Mouse (Mus musculus): ENCODE measurements around the gene Lhfp.

The Lhfp gene

DNA sequence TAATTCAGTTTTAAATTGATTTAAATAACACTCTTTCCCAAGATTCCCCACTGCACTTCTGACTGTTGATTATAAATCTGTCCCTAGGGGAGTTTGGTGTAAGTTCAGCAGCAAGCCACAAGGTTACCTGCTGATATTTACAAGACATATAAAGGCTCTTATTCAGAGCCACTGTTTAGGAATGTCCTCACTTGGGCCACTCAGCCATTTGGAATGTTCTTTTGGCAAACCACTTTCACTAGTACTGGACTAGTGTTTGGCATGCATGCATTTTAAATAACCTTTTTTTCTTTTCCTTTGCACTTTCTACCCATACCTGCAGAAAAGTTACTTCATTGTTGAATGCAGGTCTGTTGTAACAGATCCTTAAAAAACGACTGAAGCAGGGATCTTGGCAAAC, 109.8 kb downstream of the Lhfp start:
- in situ Hi-C loops (cut with MboI, MseI), result loop anchor here (5.0 kb wide), 1 partner anchor 39 kb away; no protein-coding TSS in a partner anchor

DNA sequence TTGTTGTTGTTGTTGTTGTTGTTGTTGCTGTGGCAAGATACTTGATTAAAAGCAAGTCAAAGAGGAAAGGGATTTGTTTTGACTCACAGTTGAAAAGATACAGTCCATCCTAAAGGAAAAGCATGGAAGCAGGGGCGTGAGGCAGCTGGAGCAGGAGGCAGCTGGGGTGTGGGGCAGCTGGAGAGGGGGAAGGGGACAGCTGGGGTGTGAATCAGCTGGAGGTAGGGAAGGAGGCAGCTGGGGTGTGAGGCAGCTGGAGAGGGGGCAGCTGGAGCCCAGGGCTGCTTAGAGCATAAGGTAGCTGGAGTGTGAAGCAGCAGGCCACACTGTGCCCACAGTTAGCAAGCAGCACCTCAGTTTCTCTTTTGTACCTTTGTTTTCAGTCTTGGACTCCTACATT, 110.3 kb downstream of the Lhfp start:
- in situ Hi-C loops (cut with MboI, MseI), result loop anchor here (5.0 kb wide), 1 partner anchor 39 kb away; no protein-coding TSS in a partner anchor

DNA sequence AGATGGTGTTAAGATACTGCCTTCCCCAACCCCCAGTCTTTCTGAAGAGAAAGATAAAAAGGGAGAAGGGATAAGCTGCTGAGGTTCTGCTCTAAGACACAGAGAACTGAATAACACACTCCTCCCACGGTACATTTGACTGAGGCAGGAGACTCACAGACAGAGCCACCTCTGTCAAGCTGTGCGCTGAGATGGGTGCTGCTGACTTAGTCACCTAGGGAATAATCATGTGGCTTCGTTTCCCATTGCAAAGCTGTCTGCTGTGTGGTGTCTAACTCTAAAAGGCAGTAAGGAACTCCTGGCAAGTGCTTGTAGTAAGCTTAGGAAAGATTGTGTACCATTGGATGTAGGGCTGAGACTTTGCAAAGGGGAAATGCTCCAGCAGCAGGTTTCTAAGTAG, 120.6 kb downstream of the Lhfp start:
- in situ Hi-C loops (cut with MboI, MseI), result loop anchor here (10.0 kb wide), 1 partner anchor 97 kb away; no protein-coding TSS in a partner anchor

DNA sequence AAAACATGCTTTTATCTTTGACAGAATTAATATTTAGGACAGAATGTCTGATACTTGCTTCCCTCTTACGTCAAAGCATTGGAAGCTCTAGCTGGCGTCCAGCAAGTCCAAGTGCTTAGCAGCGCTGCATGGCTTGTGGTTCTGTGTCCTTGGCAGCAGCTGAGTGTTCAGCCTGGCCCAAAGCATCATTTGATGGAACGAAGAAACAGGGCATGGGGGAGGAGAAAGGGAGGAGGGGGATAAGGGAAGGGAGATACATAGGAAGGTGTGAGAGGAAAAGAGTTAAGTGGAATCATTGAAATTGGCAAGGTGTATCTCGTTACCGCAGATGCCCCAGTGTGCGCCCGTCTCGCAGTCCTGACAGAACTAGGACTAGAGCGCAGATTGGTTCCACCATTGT, 124.0 kb downstream of the Lhfp start:
- in situ Hi-C loops (cut with MboI, MseI), result loop anchor here (10.0 kb wide), 1 partner anchor 100 kb away; no protein-coding TSS in a partner anchor

DNA sequence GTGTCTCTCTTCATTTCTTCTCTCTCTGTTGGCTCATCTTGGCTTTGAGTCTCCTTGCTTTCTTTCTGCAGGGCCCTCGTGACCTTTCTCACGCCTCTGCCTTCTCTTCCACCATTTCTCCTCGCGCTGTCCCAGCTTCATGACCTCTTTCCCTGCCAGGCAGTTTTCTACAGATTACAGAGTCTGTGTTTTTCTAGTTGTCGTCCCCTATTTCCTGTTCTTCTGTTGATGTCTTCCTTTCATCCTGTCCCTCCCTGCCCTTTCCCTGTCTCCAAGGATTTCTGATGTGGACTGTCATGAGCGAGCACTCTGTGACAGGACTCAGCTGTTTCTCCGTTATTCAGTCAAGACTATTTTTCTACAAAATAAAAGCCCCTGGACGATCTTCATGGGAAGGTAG, 124.7 kb downstream of the Lhfp start:
- in situ Hi-C loops (cut with MboI, MseI), result loop anchor here (10.0 kb wide), 1 partner anchor 101 kb away; no protein-coding TSS in a partner anchor

DNA sequence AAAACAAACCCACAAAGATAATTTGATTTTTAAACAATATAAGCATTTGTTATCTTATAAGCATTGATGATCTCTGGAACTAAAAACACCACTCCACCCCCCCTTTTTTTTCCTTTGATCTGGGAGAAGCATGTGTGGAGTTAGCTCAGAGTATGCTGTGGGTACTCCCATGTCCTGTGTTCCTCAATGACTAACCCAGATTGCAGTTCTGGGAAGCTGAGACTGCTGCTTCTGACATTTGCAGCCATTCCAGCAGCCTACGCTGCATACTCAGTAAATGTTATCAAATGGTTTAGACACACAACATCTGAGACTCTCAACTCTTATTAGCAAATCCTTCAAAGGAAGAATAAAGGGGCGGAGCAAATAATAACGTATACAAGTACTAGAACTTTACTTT, 128.2 kb downstream of the Lhfp start:
- in situ Hi-C loops (cut with MboI, MseI), result loop anchor here (10.0 kb wide), 1 partner anchor 105 kb away; no protein-coding TSS in a partner anchor

DNA sequence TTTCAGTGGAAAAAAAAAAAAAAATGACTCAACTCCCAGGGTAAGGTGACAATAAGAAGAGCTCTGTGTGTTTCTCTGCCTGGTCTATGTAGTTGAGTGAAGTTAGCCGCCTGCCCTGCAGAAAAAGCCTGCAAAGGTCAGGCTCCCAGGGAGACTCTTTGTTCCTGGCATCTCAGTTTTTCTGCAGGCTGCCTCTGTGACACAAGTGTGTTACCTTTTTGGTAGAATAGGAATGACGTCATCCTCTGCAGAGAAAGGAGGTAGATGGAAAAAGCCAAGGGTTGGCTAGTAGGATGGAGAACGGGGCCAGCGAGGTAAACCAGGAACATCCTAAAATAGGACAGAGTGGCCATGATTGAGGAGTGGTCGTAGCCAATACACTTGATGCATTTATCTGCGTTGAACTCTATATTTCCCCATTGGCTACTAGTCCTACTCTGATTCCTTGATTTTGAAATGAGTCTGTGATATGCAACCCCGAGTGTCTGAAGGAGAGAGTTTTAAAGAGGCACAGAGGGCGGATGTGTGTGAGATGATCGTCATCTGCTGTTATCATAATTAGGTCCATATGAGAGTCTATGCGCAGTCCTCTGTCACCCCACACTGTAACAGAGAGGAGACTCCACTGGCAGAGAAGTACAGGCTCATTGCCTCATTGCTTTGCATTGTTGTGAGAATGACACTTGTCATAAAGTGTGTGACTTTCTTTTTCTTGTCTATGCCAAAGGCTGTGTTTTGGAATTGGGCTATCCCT, 132.2 kb downstream of the Lhfp start:
- in situ Hi-C loops (cut with MboI, MseI), result no loop called here

DNA sequence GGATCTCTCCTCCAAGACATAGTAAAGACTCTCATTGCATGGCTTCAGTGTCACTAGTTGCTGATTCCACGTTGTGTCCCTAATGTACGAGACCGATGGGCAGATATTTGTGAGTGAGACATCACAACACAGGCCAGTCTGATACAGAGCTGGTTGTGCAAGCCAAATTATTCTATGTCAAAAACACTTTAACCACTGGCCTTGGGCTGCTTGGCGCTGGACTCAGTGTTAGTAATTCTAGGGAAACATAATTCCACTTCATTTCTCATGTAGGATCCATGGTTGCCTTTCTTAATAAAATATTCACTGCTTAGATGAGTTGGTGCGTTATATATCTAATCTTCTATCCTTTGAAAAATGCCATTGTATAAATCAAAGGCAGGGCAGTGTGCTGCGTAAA, 138.6 kb downstream of the Lhfp start:
- in situ Hi-C loops (cut with MboI, MseI), result no loop called here

DNA sequence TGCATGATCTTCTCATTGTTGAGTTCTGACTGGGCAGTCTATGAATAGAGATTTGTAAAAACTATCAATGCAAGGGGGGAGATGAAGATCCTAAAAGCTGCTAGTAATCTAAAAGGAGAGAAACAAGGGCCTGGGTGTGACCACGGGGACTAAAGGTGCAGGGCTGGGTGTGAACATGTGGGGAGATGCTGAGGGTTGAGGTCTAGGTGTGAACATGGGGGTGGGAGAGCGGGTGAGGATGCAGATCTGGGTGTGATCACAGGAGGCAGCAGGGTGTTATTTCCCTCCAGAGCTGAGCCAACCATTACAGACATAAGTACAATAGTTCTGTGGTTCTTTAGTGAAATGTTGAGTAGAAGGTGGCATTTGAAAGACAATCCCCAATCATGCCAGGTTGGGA, 144.1 kb downstream of the Lhfp start:
- in situ Hi-C loops (cut with MboI, MseI), result no loop called here

DNA sequence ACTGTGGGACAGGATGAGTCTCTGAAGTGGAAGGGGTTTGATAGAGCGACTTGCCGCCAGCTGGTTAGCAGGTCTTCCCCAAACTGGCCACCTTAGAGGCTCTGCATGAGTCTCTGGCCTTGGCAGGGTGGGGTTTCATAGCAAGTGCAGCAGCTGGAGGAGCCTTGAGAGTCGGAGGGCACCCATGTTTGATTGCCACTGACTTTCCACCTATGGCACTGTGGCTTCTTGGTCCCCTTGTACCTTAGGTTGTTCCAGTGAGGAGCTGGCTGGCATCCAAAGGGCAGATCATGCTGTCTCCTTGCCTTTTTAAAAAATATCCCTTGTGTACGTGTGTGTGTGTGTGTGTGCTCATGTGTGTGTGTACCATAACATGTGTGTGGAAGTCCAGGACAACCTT, 152.1 kb downstream of the Lhfp start:
- in situ Hi-C loops (cut with MboI, MseI), result no loop called here

DNA sequence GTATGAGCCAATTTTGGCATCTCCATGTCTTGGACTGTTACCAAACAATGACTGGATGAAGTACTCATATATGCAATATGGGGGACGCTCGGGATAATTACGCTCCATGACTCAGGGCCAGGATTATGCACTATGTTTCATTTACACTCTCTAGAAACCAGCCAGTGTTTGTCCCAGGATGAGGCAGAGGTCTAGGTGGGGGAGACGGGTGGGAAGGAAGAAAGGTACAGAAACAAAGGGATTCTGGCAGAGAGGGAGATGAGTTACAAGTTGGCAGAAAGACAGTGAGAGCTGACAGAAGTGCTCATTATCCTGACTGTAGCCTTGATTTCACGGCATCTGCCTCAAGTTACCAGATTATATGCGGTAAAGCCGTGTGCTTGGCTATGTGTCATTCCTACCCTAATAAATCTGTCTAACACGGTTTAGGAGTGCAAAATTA, 154.4 kb downstream of the Lhfp start:
- in situ Hi-C loops (cut with MboI, MseI), result no loop called here

DNA sequence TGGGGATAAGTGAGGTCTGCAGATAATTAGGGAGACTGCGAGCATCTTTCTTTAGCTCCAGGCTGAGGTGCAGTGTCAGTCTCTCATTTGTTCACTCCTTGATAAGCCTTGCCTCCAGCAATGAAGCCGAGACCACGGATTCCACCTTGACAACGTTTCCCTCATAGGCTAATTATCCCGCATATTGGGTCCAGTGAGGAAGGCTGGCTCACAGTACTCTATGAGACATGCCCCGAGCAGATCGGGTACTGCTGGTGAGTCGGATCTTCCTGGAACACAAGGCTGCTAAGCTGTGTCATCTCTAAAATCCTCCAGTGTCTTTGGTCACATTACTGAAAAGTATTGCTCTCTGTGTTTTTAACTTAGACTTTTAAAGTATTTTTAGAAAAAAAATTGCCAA, 158.8 kb downstream of the Lhfp start:
- in situ Hi-C loops (cut with MboI, MseI), result no loop called here

DNA sequence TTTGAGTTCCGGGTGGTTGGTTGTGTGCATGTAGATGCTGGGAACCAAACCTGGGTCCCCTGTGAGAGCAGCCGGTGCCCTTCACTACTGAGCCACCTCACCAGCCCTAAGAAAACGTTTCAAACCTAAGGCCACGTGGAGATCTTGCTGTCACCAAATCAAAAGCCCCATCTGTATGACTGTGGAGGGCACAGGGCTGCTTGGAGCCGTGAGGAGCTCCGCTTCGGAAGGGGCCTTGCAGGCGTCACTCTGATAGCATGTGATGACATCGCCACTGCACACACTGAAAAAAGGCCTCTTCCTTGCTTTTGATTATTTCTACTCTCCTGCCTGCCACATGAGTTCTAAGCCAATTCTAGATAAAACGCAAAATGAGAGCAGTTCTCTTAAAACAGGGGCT, 159.5 kb downstream of the Lhfp start:
- in situ Hi-C loops (cut with MboI, MseI), result no loop called here

DNA sequence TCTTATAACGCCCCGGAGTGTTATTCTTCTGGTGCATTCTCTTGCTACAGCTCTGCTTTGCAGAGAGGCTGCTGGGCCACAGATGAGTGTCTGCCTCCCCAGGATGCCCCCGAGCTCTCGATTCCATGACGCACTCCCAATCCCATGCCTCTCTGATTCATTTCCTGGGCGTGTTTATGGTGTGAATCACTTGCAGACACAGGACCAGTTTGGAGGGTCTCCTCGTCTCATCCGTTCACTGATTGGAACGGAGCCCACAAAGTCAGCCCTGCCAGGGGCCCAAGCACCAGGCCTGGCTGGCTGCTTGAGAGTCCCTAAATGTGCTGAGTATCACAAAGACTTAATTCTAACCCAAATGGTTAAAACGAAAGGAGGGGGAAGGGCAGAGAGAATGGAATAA, 160.3 kb downstream of the Lhfp start:
- in situ Hi-C loops (cut with MboI, MseI), result no loop called here

DNA sequence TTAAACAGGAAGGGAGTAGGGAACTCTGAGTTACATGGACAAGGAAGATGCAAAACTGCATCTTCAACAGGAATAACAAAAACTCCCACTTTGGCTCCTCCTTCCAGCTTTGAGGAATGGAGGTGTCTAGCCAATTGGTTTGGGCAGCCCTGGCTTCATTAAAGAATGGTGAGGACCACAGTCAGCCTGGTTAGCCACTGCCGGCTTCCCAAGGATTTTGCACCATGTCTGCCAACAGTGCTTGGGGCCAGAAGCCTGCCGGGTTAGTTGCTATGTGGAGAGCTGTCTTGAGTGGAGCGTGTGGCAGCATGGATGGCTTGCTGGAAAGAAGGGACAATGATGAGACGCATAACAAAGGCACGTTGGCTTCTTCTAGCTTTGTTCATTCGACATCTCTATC, 160.9 kb downstream of the Lhfp start:
- in situ Hi-C loops (cut with MboI, MseI), result no loop called here

DNA sequence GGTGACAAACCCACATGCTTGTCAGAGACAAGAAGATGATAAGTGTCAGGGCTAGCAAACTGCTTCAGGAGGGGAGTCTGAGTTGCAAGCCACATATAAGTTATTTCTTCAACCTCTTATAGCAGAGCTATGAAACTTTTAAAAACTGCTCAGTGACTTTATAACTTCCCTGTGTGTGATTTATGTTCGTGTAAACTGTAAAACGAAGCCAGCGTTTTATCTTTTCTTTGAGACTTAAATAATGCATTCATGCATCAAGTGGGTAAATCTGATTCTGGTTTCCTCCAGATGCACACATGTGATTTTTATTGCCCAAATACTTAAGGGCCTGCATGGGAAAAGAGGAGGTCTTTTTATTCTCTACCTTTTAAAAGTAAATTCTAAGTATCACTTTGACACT, 161.4 kb downstream of the Lhfp start:
- in situ Hi-C loops (cut with MboI, MseI), result no loop called here

DNA sequence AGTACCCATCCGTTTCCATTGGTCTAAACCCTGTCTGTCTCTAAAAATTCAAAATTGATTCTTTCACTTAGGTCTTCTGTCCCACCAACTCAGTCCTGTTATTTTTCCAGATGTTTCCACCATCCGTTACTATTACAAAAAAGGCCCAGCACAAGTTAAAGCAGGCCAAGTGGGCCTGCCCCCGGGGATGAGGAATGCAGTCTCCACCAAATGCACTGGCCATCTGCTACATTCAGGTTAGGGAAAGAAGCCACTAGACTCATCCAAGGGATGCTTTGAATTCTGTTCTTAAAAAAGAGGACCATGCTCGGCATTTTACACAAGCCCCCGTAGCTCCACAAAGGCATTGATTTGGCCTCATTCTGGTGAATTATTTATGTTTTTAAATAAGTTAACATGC, 162.3 kb downstream of the Lhfp start:
- in situ Hi-C loops (cut with MboI, MseI), result no loop called here

DNA sequence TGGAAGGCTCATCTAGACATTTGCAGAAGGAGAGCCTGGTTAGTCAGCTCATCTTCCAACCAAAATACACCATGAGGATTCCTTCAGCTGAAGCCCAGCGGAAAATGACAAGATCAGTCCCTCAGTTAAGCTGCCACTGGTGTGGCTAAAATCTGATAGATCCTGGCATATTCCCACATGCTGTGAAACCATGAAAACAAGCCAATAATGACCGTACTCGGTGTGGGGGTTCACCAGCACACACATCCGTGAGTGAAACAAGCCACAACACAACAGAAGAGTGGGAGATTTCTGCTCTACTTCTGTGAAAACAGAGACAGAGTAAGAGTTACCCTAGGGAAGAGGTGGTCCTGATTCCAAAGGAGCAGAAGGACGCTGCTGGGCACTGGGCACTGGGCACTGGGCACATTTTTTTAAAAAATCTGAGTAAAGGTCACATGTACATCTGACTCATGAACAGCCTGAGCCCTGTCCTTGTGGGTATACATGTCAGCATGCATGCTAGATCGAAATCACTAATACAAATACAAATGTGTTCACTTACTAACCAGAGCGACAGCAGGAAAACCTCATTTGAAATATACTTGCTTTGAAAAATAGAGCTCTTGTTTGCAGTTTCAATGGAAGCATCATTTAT, 163.1 kb downstream of the Lhfp start:
- in situ Hi-C loops (cut with MboI, MseI), result no loop called here

DNA sequence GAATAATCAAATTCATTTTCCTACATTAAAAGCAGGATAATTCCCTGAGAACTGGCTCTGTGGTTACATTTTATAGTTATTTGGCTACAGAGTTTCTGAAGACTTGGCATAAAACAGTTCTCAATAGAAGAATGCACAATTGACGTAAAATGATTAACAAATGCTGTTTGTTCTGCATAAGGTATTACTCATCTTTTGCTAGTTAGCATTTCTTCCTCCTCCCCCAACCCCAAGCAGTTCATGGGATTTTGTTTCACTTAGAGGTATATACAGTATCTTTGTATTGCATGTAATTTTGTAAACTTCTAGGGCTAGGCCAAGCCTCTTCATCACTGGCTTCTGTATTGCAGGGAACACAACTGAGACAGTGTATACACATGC, 163.6 kb downstream of the Lhfp start:
- in situ Hi-C loops (cut with MboI, MseI), result no loop called here

DNA sequence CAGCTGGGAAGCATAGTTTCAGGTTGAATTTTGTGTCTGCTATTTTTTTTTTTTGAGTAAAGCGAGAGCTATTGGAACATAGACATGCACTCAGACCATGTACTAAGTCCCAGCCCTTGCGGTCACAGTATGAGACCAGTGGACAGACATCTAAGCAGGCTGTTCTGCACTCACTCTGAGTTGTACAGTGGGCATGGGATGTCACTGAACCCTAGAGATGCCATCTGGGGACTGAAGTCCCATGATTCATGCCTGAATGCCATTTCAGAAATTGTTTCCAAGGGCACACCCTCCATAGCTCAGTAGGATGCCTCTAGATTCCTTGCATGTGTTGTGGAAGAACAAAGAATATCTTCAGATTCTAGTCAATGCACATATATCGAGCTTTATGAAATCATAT, 164.4 kb downstream of the Lhfp start:
- in situ Hi-C loops (cut with MboI, MseI), result no loop called here

DNA sequence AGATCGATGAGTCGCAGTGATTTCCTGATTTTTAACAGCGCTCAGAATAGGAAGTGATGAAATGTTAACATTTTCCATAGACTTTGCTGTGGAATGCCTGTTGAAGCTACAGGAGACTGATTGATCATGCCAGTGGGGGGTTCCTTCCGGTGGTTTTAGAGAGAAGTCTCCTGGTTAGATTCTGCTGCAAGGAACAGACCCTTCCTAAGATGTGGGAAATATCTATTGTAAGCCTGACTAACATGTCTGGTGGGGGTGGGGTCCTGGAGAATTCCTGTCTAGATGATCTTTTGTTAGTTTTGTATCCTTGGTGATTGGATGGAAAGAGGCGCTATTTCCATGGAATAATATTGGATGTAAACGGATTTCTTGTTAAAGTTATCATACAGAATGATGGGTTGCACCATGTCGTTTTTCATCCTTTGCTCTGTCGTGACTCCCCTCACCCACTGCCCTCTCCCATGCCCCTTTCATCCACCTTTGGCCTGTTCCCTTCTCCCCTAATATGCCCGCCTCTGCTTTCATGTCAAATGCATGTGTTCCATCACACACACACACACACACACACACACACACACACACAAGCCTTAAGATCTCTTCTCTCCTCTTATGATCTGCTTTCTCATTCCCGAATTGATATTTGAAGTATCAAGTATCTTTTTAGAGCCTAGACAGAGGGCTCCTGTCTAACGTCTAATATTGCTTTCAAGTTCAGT, 165.3 kb downstream of the Lhfp start:
- in situ Hi-C loops (cut with MboI, MseI), result no loop called here

DNA sequence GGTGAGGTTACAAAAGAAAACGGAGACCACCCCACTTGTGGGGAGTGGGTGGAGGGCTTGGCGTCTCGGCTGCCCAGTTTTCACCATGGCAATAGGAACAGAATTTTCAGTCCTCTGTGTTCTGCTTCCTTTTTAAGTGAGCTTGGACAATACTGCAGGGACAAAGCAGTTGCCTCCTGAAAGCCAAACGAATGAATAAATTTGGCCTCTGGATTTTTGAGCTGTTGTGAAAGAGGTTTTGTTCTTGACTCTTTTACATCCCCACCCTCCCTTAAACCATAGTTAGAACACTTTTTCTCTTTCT, 165.8 kb downstream of the Lhfp start:
- in situ Hi-C loops (cut with MboI, MseI), result no loop called here

All from T-helper 1 cell (primary cell).